Mouse (Mus musculus) urinary bladder, postnatal 14 days (tissue): ENCODE data around the gene Cdk2ap2.
A peak's percentile ranks its signal among the peaks of the same experiment; 100 is the strongest.
"Not testable (repeated sequence)": the region's sequence is repeated elsewhere in the genome, so short reads cannot be mapped to it uniquely, and the experiment has no call there.

ENCODE experiments used
- DNase-seq: peaks from one replicate; pipeline ENCODE4 v3.0.0; 2021; ENCODE audit warnings: low spot score

Cdk2ap2 gene

DNA sequence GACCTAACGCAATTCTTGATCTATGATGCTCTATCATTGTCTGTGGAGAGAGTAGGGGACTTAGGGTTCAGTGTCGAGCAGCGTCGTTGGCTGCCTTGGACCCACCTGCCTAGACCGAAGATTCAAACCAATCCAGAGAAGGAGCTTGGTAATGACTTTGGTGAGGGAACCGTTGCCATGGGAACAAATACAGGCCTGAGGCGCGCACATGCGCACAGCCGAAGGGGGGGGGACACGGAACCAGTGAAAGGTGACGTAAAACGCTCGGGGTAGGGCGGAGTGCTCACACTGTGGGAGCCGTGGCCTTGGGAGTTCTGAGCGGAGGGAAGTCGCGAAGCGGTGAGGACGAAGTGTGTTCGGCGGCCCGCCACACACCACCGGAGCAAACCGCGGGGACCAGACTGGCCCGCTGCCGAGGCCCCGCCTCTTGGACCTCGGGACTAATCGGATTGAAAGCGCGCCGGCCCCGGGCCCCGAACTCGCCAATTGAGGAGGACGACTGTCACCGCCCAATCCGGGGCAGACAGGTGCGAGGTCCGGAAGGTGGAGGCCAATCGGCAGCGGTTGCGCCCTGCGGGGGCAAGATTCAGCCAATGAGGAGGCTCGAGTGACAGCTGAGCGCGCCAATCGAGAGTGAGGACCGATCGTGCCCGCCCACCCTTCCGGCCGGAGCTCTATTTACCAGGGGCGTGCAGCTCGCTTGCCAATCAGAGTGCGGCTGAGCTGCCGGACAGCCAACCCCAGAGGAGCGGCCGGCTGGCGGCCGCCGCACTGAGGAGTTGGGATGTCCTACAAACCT is at the start of gene Cdk2ap2:
Gene Cdk2ap2, plus strand, starts transcription at position 541 of the 799 bp plus-strand sequence.
- DNase-seq, result peak; percentile 99

DNA sequence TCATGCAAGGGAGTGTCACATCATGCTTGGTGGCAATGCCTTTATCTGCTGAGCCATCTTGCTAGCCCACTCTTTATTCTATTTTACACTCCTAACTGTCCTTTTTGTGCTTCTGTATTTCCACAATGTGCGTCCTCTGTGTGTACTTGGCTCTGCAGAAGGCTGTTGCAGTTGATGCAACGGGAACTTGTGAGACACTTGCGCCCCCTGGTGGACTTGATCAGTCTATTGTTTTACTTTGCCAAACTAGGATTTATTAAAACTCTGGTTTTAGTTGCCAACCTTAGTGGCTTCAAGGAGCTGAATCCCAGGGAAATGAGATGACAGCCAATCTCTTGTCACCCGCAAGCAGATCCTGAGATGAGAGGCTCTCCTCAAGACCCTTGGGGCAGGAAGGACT is 49.1 kb upstream of the Cdk2ap2 start:
- DNase-seq, result peak; percentile 83

DNA sequence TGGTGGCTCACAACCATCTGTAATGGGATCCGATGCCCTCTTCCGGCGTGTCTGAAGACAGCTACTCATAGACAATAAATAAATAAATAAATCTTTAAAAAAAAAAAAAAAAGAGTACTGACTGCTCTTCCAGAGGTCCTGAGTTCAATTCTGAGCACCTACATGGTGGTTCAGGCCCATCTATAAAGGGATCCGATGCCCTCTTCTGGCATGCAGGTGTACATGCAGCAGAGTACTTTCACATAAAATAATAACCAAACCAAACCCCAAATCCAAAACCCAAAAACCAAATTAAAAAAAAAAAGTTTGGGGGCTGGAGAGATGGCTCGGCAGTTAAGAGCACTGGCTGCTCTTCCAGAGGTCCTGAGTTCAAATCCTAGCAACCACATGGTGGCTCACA is 47.9 kb upstream of the Cdk2ap2 start:
- DNase-seq, result not testable (repeated sequence)

DNA sequence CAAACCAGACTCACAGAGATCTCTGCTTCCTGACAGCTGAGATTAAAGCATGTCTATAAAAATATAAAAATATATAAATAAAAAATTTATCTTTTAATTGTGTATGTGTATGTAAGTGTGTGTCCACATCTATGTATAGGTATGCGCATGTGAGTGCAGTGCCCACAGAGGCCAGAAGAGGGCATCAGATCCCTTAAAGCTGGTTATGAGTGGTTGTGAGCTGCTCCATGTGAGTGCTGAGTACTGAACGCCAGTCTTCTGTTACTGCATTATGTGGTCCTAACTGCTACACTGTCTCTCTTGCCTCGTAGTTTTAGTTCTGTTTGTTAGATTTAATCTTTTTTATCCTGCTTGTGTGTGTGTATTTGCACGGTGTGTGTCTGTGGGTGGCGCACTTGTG is 46.0 kb upstream of the Cdk2ap2 start:
- DNase-seq, result no peak

DNA sequence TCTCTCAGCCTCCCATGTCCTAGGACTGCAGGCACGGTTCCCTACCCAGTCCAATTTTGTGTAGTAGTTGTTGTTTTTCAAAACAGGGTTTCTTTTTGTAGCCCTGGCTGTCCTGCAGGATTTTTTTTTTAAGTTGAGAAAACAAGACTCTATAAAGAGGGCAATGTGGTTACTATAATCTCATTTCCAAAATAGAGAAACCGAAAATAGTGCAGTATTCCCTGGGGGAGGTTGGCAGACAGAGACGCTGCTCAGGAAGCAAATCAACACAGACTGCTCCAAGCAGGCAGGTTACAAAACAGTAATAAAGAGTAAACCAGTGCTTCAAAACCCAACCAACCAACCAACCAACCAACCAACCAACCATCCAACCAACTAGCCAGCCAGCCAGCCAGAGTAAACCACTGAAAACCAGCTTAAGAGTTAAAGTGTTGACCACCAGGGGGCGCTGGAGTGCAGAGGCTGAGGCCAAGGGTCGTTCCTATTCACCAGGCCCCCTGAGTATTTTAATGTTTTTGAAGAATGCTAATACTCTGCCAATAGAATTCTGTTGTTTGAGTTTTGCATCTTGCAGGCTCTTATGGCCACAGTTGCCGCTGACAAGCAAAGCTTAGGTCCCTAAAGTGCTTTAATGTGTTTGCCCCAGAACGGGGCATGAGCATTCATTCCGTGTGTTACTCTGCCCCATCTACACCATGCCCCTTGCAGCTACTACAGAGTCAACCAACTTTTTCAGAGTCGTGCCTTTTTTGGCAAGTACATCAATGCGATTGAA is 45.1 kb upstream of the Cdk2ap2 start:
- DNase-seq, result peak; percentile 63

DNA sequence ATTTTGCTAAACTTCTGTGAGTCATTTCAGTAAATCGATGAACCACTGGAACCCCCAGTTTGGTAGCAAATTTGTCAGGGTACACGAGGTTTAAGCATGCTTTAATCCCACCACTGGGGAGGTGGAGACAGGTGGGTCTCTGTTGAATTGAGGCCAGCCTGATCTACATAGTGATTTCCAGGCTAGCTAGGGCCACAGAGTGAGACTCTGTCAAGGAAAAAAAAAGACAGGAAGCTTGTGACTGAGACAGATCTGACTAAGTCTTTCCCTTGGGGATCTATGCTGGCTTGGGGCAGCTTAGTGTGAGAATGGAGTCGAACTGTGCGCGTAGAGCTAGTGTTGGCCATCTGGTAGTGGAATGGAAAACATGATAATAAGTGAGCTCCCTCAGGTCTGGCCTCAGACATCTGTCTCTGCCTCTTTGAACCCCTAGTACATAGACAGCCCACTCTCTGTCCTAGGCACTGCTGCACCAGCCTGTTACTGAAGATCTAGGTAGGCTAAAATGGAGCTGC is 44.4 kb upstream of the Cdk2ap2 start:
- no peak for DNase-seq

DNA sequence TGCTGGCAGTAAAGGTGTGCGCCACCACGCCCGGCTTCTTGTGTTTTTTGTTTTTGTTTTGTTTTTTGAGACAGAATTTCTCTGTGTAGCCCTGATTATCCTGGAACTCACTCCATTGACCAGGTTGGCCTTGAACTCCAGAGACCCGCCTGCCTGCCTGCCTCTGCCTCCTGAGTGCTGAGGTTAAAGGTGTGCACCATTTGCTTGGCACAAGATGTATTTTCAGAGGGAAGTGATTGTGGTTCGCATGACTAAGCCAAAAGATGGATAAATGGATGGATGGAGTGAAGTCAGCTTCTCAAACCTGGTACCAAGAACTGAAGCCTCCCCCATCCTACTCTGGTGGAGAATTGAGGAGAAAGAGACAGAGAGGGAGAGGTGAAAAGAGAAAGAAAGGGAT is 42.4 kb upstream of the Cdk2ap2 start:
- DNase-seq, result no peak

DNA sequence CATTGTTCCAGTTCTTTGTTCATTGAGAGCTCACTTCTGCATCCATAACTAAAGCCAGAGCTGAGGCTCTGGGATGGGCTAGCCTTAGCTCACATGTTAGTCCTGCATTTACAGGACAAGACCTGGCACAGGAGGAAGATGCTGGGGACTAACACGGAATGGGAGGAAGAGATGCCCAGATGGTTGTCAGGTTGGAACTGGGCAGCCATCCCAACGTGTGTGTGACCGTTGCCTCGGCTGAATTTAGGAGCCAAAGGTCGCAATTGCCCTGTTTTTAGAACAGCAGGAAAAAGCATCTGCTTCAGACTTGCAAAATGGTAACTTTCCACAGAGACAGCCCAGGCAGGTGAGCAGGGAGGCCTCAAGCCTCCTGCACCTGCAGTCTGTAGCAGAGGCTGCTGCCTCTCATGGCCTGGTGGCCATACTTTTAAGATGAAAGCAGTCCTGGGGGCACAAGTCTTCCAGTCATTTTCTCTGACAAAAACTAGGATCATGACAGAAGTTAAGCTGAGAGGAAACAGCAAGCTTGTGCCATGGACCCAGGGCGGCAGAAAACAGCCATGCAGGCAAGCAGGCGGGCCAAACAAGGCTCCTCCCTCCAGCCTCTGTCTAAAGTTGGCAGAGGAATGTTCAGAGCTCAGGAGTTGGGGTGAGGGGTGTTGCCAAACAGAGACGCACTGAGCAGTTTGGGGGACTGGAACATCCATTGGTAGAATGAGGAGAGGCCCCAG is 41.6 kb upstream of the Cdk2ap2 start:
- no peak for DNase-seq

DNA sequence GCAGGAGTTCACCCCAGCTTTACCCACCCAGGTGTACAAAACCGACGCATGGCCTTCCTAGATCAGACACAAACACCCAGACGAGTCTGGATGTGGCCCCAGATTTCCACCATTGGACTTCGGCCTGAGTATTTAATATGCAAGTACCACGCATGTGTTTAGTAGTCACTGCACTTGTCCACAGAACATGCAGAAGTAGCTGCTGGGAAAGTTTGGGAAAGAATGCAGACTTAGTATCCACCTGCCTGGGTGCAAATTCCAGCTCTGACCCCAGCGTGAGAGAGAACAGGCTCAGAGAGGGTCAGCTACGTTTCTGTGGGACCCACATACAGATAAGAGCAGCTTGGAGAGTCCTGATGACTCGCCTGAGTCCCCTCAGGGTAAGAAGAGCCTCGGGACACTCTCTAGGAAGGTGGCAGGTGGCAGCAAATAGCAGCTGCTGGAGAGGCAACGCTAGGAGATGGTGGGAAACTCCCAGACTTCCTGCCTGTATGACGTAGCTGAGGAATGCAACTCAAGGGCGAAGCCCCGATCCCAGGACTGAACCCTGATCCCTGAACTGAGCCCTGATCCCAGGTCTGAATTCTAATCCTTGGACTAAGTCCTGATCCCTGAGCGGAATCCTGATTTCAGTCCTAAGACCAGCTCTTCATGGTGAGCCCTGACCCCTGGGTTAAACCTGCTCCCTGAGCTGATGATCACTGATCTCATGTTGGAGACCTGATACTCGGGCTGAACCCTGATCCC is 40.9 kb upstream of the Cdk2ap2 start:
- DNase-seq, result no peak

DNA sequence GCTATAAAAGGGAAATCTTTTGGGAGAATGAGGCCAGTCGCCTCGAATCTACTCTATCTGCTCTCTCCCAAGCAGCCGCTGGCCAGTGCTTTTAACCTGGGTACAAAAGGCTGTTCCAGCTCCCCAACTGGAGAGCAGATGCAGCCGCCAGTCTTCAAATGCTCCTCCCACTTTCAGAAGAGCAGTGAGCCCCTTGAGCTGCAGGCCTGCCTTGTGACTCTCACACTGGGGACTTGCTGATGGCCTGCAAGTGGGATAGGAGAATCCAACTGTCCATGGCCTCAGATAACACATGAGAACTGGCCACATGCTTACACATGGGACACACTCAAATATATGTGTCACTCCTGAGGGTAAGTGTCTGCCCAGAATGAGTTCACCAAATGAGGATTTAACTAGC is 40.3 kb upstream of the Cdk2ap2 start:
- no peak for DNase-seq

DNA sequence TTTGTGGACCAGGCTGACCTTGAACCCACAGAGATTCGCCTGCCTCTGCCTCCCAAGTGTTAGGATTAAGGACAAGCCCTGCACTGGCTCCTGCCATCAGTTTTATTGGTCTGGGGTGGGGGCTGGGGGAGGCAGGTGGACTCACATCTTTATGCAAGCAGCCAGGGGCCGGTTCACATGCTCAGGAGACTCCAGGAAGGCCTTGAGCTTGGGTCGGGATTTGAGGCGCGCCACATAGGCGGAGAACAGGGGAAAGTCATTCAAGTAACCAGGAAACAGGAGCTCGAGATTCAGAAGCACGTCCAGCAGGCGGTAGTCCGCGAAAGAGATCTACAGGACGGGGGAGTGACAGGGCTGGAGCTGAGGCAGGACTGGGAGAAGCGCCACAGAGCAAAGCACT is 39.6 kb upstream of the Cdk2ap2 start:
- DNase-seq, result no peak

DNA sequence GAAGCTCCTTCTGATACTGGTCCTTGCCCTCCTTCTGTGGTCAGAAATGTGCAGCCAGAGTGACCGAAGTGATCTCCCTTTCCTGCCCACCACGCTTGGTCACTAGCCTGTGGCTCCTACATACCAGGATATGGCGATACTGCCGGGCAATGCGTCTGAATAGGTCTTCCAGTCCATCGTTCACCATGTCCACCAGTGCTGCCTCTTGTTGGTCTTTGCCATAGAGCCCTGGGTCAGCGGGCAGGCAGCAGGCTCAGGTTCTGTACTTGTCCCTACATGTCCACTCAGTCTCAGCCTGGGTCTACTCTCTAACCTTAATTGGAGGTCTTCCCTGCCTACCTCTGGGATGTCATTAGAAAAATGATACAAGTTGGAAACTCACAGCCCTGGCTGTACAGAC is 39.0 kb upstream of the Cdk2ap2 start:
- no peak for DNase-seq

DNA sequence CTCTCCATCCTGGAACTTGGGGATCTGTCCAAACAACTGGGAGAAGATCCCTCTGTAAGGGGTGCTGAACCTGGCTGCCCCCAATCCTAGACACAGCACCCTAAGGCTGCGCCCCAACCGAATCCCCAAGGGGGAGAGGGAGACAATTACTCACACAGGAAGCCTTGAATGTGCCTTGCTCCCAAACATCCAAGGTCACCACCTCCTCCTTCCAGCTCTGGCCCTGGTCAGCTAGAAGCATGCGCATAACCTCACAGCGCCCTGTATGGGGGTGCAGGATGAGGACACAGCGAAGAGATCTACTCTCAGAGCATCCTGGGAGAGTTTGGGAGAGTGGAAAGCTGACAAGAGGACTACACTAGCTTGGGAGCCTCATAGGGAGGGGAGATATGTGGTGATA is 38.4 kb upstream of the Cdk2ap2 start:
- DNase-seq, result no peak

DNA sequence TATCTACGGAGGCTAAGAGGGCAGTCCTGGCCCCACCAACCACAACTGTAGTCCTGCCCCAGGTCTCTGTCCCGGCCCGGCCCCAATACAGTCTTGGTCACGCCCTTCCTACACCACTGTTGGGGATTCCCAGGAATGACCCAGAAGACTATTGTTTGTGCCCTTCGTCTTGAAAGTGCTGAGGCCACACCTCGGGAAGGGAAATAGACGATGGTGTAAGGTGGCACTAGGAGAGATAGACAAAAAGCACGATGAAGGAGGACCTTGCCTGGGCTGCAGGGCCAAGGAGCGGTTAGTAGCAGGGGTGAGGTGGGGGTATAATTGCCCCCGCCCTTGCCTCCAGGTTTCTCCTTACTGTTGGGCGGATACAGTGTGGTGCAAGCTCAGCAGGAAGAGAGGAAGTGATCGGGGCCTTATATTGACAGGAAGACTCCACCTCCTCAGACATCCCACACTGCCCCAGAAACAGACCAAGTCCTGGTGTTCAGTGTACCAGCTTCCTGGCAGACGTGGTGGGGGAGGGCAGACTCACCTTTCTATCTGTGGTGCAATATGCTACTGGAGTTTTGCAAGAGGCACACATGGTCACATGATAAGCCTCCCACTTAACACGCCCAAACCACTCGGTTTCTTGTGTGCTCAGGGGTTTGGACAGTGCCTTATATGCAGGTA is 37.8 kb upstream of the Cdk2ap2 start, which contains the start of gene Gstp3:
Gene Gstp3, minus strand, starts transcription at position 501 of the 672 bp plus-strand sequence.
- DNase-seq, result no peak

DNA sequence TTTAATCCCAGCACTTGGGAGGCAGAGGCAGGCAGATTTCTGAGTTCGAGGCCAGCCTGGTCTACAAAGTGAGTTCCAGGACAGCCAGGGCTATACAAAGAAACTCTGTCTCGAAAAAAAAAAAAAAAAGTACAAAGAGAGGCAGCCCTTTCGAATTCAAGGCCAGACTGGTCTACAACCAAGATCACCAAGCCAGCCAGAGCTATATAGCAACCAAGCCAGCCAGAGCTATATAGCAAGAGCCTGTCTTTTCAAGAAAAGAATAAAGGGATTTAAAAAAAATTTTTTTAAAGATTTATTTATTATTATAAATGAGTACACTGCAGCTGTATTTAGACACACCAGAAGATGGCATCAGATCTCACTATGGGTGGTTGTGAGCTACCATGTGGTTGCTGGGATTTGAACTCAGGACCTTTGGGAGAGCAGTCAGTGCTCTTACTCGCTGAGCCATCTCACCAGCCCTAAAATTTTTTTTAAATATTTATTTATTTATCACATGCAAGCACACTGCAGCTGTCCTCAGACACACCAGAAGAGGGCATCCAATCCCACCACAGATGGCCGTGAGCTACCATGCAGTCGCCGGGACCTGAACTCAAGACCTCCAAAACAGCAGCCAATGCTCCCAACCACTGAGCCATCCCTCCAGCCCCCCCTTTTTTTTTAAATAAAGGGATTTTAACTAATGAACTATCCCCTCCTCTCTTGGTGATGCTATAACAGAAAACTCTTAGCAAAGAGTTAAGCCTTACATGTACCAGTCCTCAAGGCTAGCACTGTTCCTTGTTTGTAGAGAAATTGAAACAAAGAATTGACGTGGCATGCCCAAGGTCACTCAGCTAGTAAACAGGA is 36.7 kb upstream of the Cdk2ap2 start:
- DNase-seq, result not testable (repeated sequence)

DNA sequence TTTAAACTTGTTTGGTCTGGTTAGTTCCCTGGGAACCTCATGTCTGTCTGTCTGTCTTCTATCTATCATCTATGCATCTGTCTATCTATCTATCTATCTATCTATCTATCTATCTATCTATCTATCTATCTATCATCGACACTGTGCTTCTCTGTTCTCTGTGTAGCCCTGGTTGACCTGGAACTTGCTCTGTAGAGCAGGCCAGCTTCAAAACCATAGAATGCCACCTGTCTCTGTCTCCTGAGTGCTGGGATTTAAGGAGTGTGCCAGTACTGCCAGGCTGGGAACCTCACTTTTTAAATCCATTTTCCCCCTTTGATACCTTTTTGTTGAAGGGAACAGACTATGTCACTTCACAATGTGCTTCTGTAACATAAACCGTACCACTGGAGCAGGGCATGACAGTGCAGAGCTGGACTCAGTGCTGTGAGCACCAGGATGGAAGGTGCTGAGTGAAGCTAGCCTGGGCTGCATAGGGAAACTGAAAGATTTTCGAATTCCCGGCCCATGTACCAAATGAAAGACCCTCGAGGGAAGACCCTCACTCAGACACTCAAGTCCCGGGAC is 36.0 kb upstream of the Cdk2ap2 start:
- no peak for DNase-seq

DNA sequence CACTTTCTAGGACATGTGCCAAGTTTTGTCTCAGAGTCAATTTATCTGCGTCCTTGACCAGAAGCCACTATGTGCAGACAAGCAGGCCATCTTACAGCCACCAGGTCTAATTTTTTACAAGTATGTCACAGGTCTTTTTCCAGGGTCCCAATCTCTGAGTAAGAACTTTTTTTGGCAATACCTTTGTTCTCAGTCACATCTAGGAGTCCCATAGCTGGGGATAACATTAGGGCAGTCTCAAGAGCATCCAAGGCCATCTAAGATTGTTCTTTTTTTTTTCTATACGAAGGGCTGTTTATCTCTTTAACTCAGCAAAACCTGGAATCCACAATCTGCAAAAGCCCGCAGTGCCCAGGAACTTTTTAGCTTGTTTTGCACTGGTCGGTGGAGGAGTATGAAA is 33.6 kb upstream of the Cdk2ap2 start:
- not testable (repeated sequence) for DNase-seq

DNA sequence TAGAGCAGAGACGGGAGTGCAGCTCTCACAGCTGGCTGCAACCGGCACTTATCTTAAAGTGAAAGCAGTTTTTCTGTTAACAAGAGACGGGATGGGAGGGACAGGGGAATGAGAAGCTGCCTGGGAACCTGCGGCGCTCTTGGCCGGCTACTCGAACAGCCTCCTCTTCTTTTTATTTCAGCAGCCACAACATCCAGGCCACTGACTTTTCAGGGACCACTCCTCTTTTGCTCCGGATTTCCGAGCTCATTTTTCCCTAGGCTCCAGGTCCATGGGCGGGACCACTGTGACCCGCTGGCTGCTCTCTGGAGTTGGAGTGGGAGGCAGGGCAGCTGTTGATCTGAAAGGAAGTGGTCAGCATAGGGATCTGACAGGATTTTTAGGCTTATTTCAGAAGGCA is 32.5 kb upstream of the Cdk2ap2 start:
- not testable (repeated sequence) for DNase-seq

DNA sequence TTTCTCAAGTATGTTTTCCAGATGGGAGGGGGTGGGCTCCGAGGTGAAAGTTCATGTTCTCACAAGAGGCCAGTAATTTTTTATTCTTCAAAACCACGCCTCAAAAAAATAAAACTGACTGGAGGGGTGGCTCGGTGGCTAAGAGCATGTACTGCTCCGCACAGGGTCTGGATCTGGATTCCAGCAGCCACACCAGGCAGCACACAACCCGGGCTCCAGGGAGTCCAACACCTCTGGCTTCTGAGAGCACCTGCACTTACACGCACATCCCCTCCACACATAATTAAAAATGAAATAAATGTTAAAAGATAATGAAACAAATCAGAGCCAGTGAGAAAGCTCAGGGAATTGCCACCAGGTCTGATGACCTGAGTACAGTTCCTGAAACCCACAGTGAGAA is 30.7 kb upstream of the Cdk2ap2 start:
- no peak for DNase-seq

DNA sequence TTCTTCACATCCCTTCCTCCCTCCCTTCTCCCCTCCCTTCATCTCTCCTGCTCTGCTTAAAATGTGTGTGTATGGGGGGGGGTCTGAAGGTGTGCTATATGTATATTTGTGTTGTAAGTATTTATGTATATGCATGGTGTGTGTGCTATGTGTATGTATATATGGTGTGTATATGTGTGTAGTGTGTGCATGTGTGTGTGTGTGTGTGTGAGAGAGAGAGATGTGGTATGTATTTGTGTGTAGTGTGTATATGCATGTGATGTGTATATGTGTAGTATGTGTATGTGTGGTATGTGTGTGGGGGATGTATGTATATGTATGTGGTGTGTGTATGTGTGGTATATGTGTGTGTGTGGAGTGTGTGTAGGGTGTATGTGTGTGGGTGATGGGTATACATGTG is 30.1 kb upstream of the Cdk2ap2 start:
- DNase-seq, result no peak
